13 mouse cellular contexts compared by ENCODE assay signal in genomic region chr2:174311613-174312012, GRCm38 (mm10). TPM values are rescaled to one million over a fixed set of nuclear protein-coding genes. Genes with fewer than 3 reads are reported as not detected.
DNase-seq lines count a peak whose midpoint lies in the region; ATAC-seq and TF ChIP-seq lines count a peak whose summit lies in the region.
"Had no signal": no experiment of that assay in that cellular context is flagged by ENCODE, and none has a peak within 500 bp of the region (broad histone marks: within the 10 kb centered on the region; RNA-seq: fewer than 3 reads in every experiment).

No protein-coding gene starts in this region.

- no peaks in the 10 kb centered on the region for H3K27me3 ChIP-seq in hindbrain, embryonic 11.5 days (ENCODE audit: control insufficient read depth, insufficient read depth, low read length)
- H3K27me3 ChIP-seq in hindbrain, postnatal 0 days (ENCODE audit: insufficient read depth, low read length): no peaks in the 10 kb centered on the region
- H3K27me3 ChIP-seq in midbrain, embryonic 11.5 days (ENCODE audit: control insufficient read depth, insufficient read depth, low read length): no peaks in the 10 kb centered on the region
- no peaks in the 10 kb centered on the region for H3K27me3 ChIP-seq in midbrain, embryonic 14.5 days (ENCODE audit: control insufficient read depth, insufficient read depth, low read length)
- no peaks in the 10 kb centered on the region for H3K27me3 ChIP-seq in limb, embryonic 12.5 days
- no peaks in the 10 kb centered on the region for H3K27me3 ChIP-seq in neural tube, embryonic 15.5 days (replicated peaks)
- H3K27me3 ChIP-seq: limb, embryonic 15.5 days had no signal

- no peaks in the 10 kb centered on the region for H3K9me3 ChIP-seq in hindbrain, embryonic 11.5 days (ENCODE audit: control insufficient read depth, low read length)
- H3K9me3 ChIP-seq in hindbrain, postnatal 0 days (ENCODE audit: low read length): no peaks in the 10 kb centered on the region
- no peaks in the 10 kb centered on the region for H3K9me3 ChIP-seq in midbrain, embryonic 11.5 days (ENCODE audit: control insufficient read depth, low read length)
- no peaks in the 10 kb centered on the region for H3K9me3 ChIP-seq in midbrain, embryonic 14.5 days (ENCODE audit: control insufficient read depth, low read length)
- H3K9me3 ChIP-seq in limb, embryonic 12.5 days: no peaks in the 10 kb centered on the region
- H3K9me3 ChIP-seq in neural tube, embryonic 15.5 days (replicated peaks): no peaks in the 10 kb centered on the region
- H3K9me3 ChIP-seq: limb, embryonic 15.5 days; megakaryocyte, embryonic 14.5 days had no signal

- no peak for DNase-seq in hindbrain, embryonic 11.5 days (ENCODE audit: low spot score)
- DNase-seq in hindbrain, postnatal 0 days (ENCODE audit: low spot score): no peak
- no peak for DNase-seq in midbrain, embryonic 11.5 days (ENCODE audit: low spot score, missing footprints)
- DNase-seq in midbrain, embryonic 14.5 days: no peak
- DNase-seq in thymus, postnatal 0 days (ENCODE audit: low spot score): no peak

- H3K4me3 ChIP-seq in hindbrain, embryonic 11.5 days (ENCODE audit: low read depth, low read length): no peak overlapping the region
- no peak overlapping the region for H3K4me3 ChIP-seq in hindbrain, postnatal 0 days (ENCODE audit: low read length)
- H3K4me3 ChIP-seq in midbrain, embryonic 11.5 days (ENCODE audit: low read depth, low read length): no peak overlapping the region
- no peak overlapping the region for H3K4me3 ChIP-seq in midbrain, embryonic 14.5 days (replicated peaks; ENCODE audit: low read depth, low read length)
- H3K4me3 ChIP-seq in limb, embryonic 12.5 days (replicated peaks): no peak overlapping the region
- H3K4me3 ChIP-seq in neural tube, embryonic 15.5 days (replicated peaks): no peak overlapping the region
- H3K4me3 ChIP-seq: erythroblast, embryonic 14.5 days; limb, embryonic 15.5 days; megakaryocyte, embryonic 14.5 days; myocyte had no signal

- no peaks in the 10 kb centered on the region for H3K4me1 ChIP-seq in hindbrain, embryonic 11.5 days (replicated peaks; ENCODE audit: control insufficient read depth, insufficient read depth, low read length)
- no peaks in the 10 kb centered on the region for H3K4me1 ChIP-seq in hindbrain, postnatal 0 days (ENCODE audit: insufficient read depth, low read length)
- H3K4me1 ChIP-seq in midbrain, embryonic 11.5 days (ENCODE audit: control insufficient read depth, insufficient read depth, low read length): no peaks in the 10 kb centered on the region
- H3K4me1 ChIP-seq in midbrain, embryonic 14.5 days (ENCODE audit: control insufficient read depth, insufficient read depth, low read length): no peaks in the 10 kb centered on the region
- H3K4me1 ChIP-seq in limb, embryonic 12.5 days (replicated peaks): peaks cover 18% of the 10 kb centered on the region
- H3K4me1 ChIP-seq in neural tube, embryonic 15.5 days: peaks cover 4% of the 10 kb centered on the region; the same call in 1 of the 2 replicates

- no peaks in the 10 kb centered on the region for H3K36me3 ChIP-seq in hindbrain, embryonic 11.5 days (ENCODE audit: control insufficient read depth, insufficient read depth, low read length)
- H3K36me3 ChIP-seq in hindbrain, postnatal 0 days (ENCODE audit: insufficient read depth, low read length): no peaks in the 10 kb centered on the region
- H3K36me3 ChIP-seq in midbrain, embryonic 11.5 days (ENCODE audit: control insufficient read depth, insufficient read depth, low read length): no peaks in the 10 kb centered on the region
- no peaks in the 10 kb centered on the region for H3K36me3 ChIP-seq in midbrain, embryonic 14.5 days (ENCODE audit: control insufficient read depth, insufficient read depth, low read length)
- H3K36me3 ChIP-seq in limb, embryonic 12.5 days: no peaks in the 10 kb centered on the region
- no peaks in the 10 kb centered on the region for H3K36me3 ChIP-seq in neural tube, embryonic 15.5 days
- H3K36me3 ChIP-seq: limb, embryonic 15.5 days had no signal

- no peak overlapping the region for H3K27ac ChIP-seq in hindbrain, embryonic 11.5 days (ENCODE audit: low read depth, low read length)
- no peak overlapping the region for H3K27ac ChIP-seq in hindbrain, postnatal 0 days
- H3K27ac ChIP-seq in midbrain, embryonic 11.5 days (ENCODE audit: low read depth, low read length): no peak overlapping the region
- H3K27ac ChIP-seq in midbrain, embryonic 14.5 days (replicated peaks; ENCODE audit: low read depth, low read length): no peak overlapping the region
- peak overlapping the region; percentile 45; the same call in 1 of the 2 replicates for H3K27ac ChIP-seq in limb, embryonic 12.5 days
- H3K27ac ChIP-seq in neural tube, embryonic 15.5 days (replicated peaks): no peak overlapping the region
- H3K27ac ChIP-seq: kidney, postnatal 0 days had no signal

- peak; percentile 26; the same call in 1 of the 2 replicates for ATAC-seq in hindbrain, embryonic 11.5 days (ENCODE audit: low FRiP score)
- no peak for ATAC-seq in hindbrain, postnatal 0 days
- peak; percentile 26; the same call in 1 of the 2 replicates for ATAC-seq in midbrain, embryonic 11.5 days (ENCODE audit: low FRiP score)
- no peak for ATAC-seq in midbrain, embryonic 14.5 days (ENCODE audit: low FRiP score, low TSS enrichment)
- 0 out of 2 replicates have a peak, but pooled peaks have one; percentile 44 for ATAC-seq in limb, embryonic 12.5 days (ENCODE audit: insufficient number of reproducible peaks, insufficient read depth, low FRiP score, low TSS enrichment, low read depth)
- ATAC-seq in neural tube, embryonic 15.5 days (ENCODE audit: low FRiP score): 0 out of 2 replicates have a peak, but pooled peaks have one; percentile 11

- TF ChIP-seq CTCF in hindbrain, postnatal 0 days (IDR thresholded peaks at IDR 0.05; ENCODE audit: low read depth): no peak

- no peak overlapping the region for H3K4me2 ChIP-seq in hindbrain, embryonic 11.5 days (replicated peaks; ENCODE audit: low read depth, low read length)
- H3K4me2 ChIP-seq in hindbrain, postnatal 0 days (ENCODE audit: low read depth, low read length): no peak overlapping the region
- no peak overlapping the region for H3K4me2 ChIP-seq in midbrain, embryonic 11.5 days
- H3K4me2 ChIP-seq in midbrain, embryonic 14.5 days (ENCODE audit: low read length): no peak overlapping the region
- H3K4me2 ChIP-seq in limb, embryonic 12.5 days: no peak overlapping the region
- no peak overlapping the region for H3K4me2 ChIP-seq in neural tube, embryonic 15.5 days
- H3K4me2 ChIP-seq: limb, embryonic 15.5 days had no signal

- WGBS in hindbrain, embryonic 11.5 days: 39% methylated on average over 1 of the region's 1 CpGs
- WGBS in hindbrain, postnatal 0 days: 52% methylated on average over 1 of the region's 1 CpGs
- 51% methylated on average over 1 of the region's 1 CpGs for WGBS in midbrain, embryonic 11.5 days
- WGBS in midbrain, embryonic 14.5 days: 62% methylated on average over 1 of the region's 1 CpGs
- 71% methylated on average over 1 of the region's 1 CpGs for WGBS in limb, embryonic 12.5 days
- WGBS in neural tube, embryonic 15.5 days: 27% methylated on average over 1 of the region's 1 CpGs

- no peak overlapping the region for H3K9ac ChIP-seq in hindbrain, embryonic 11.5 days (ENCODE audit: low read depth, low read length)
- H3K9ac ChIP-seq in hindbrain, postnatal 0 days (replicated peaks; ENCODE audit: low read length): no peak overlapping the region
- H3K9ac ChIP-seq in midbrain, embryonic 11.5 days (ENCODE audit: low read length): no peak overlapping the region
- H3K9ac ChIP-seq in midbrain, embryonic 14.5 days (replicated peaks; ENCODE audit: low read length): no peak overlapping the region
- no peak overlapping the region for H3K9ac ChIP-seq in limb, embryonic 12.5 days (replicated peaks)
- H3K9ac ChIP-seq in neural tube, embryonic 15.5 days (replicated peaks): no peak overlapping the region
- H3K9ac ChIP-seq: limb, embryonic 15.5 days had no signal

RNA-seq across cellular contexts. Expression of gene Gnas, which starts 27.5 kb away (rescaled TPM):
- polyA plus RNA-seq in hindbrain, embryonic 11.5 days (2014; fragmentation: Nextera tagmentation; extraction: Ambion mirVana): 1,233 and 1,244 TPM in 2 replicates
- 1,738 and 1,782 TPM in 2 replicates for total RNA-seq in hindbrain, postnatal 0 days (2014; rRNA removed)
- 1,873 and 1,902 TPM in 2 replicates for polyA plus RNA-seq in hindbrain, postnatal 0 days (2015; fragmentation: Nextera tagmentation; extraction: Ambion mirVana)
- 1,087 and 1,162 TPM in 2 replicates for polyA plus RNA-seq in midbrain, embryonic 11.5 days (2014; fragmentation: Nextera tagmentation; extraction: Ambion mirVana)
- 1,446 and 1,495 TPM in 2 replicates for polyA plus RNA-seq in midbrain, embryonic 14.5 days (2014; fragmentation: Nextera tagmentation; extraction: Ambion mirVana)
- 1,822 and 1,905 TPM in 2 replicates for polyA plus RNA-seq in limb, embryonic 12.5 days (2016; fragmentation: Nextera tagmentation; extraction: Ambion mirVana)
- polyA plus RNA-seq in neural tube, embryonic 15.5 days (2015; fragmentation: Nextera tagmentation; extraction: Ambion mirVana): 1,725 and 1,770 TPM in 2 replicates
- polyA plus RNA-seq in thymus, postnatal 0 days (2015; fragmentation: Nextera tagmentation; extraction: Ambion mirVana): 679 TPM in 2 replicates

RNA-seq across cellular contexts. Expression of gene Gm20721, which starts 34.9 kb away (rescaled TPM):
- polyA plus RNA-seq in hindbrain, embryonic 11.5 days (2014; fragmentation: Nextera tagmentation; extraction: Ambion mirVana): 17.6 and 22.8 TPM in 2 replicates
- not detected in 2 replicates for total RNA-seq in hindbrain, postnatal 0 days (2014; rRNA removed)
- 13.4 and 19.4 TPM in 2 replicates for polyA plus RNA-seq in hindbrain, postnatal 0 days (2015; fragmentation: Nextera tagmentation; extraction: Ambion mirVana)
- polyA plus RNA-seq in midbrain, embryonic 11.5 days (2014; fragmentation: Nextera tagmentation; extraction: Ambion mirVana): 9.5 and 15.7 TPM in 2 replicates
- 6.4 and 7.5 TPM in 2 replicates for polyA plus RNA-seq in midbrain, embryonic 14.5 days (2014; fragmentation: Nextera tagmentation; extraction: Ambion mirVana)
- 19.9 and 22.9 TPM in 2 replicates for polyA plus RNA-seq in limb, embryonic 12.5 days (2016; fragmentation: Nextera tagmentation; extraction: Ambion mirVana)
- polyA plus RNA-seq in neural tube, embryonic 15.5 days (2015; fragmentation: Nextera tagmentation; extraction: Ambion mirVana): 17.0 and 19.8 TPM in 2 replicates
- 4.1 and 5.4 TPM in 2 replicates for polyA plus RNA-seq in thymus, postnatal 0 days (2015; fragmentation: Nextera tagmentation; extraction: Ambion mirVana)
- polyA plus RNA-seq: small intestine, adult 2 months had no signal

Comparison
In these comparisons a context has a peak if more than half of its experiments do, and no peak if none do; other contexts are left out.
1. ATAC-seq: peak in hindbrain, embryonic 11.5 days (single experiment), midbrain, embryonic 11.5 days (single experiment), limb, embryonic 12.5 days (single experiment) and neural tube, embryonic 15.5 days (single experiment); none in hindbrain, postnatal 0 days (single experiment) and midbrain, embryonic 14.5 days (single experiment).